Mouse (Mus musculus): ENCODE data around the gene Flvcr1. TPM values are rescaled to one million over a fixed set of nuclear protein-coding genes. Genes with fewer than 3 reads are reported as not detected.

Flvcr1 gene
- polyA plus RNA-seq, 1 experiment from 2014 or later = 7.5 TPM

Other genes with a start within 250 kb of the Flvcr1 start
- 5.5 and 5.7 TPM in 2 replicates for gene Rps6kc1, start 114.4 kb downstream of the Flvcr1 start, polyA plus RNA-seq (2016; fragmentation: Nextera tagmentation; extraction: Ambion mirVana)
- gene Angel2, start 101.0 kb downstream of the Flvcr1 start, polyA plus RNA-seq (2016; fragmentation: Nextera tagmentation; extraction: Ambion mirVana) = 21.4 and 23.6 TPM in 2 replicates
- 3.9 and 4.0 TPM in 2 replicates for gene Vash2, start 46.9 kb downstream of the Flvcr1 start, polyA plus RNA-seq (2016; fragmentation: Nextera tagmentation; extraction: Ambion mirVana)
- gene Spata45, start 10.5 kb upstream of the Flvcr1 start, polyA plus RNA-seq (2016; fragmentation: Nextera tagmentation; extraction: Ambion mirVana) = not detected in 2 replicates
- gene Tatdn3, start 36.8 kb upstream of the Flvcr1 start, polyA plus RNA-seq (2016; fragmentation: Nextera tagmentation; extraction: Ambion mirVana) = 8.9 and 9.8 TPM in 2 replicates
- gene Nsl1, start 36.9 kb upstream of the Flvcr1 start, polyA plus RNA-seq (2016; fragmentation: Nextera tagmentation; extraction: Ambion mirVana) = 22.0 and 24.2 TPM in 2 replicates
- gene Batf3, start 71.7 kb upstream of the Flvcr1 start, polyA plus RNA-seq (2016; fragmentation: Nextera tagmentation; extraction: Ambion mirVana) = 2.6 and 3.7 TPM in 2 replicates
- not detected in 2 replicates for gene Fam71a, start 138.7 kb upstream of the Flvcr1 start, polyA plus RNA-seq (2016; fragmentation: Nextera tagmentation; extraction: Ambion mirVana)
- 2.3 and 2.4 TPM in 2 replicates for gene Atf3, start 191.9 kb upstream of the Flvcr1 start, polyA plus RNA-seq (2016; fragmentation: Nextera tagmentation; extraction: Ambion mirVana)